Mouse (Mus musculus): ENCODE measurements at regions not wholly inside any gene's neighbourhood (a gene's known extent, or its start where the extent isn't known, plus 50 kb on each side); places are given as distances from the start of the nearest gene placed in this dataset.

DNA sequence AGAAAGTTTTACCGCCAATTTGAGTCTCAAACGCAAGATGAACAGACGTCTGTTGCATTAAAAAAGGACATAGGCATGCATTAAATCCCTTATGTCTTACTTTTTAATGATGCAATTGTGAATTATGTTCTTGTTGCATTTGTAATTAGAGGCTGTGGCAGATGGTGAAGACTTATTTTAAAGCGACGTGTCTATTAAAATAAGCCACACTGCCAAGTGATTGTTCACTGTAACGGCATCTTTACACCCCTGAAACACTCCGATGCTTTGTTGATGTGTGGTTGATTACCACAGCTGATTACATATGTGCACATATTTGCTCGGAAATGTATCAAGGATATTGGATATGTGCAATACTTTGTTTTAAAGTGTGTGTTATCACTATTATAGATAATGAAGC, 610.2 kb downstream of the Slc4a3 start:
- Histone ChIP-seq H3K4me1 (no peaks in the 10 kb centered on the region), H3K9me3 (no peaks in the 10 kb centered on the region), H3K27ac (no peak overlapping the region), H3K4me2 (no peak overlapping the region), H3K9ac (no peak overlapping the region), H3K27me3 (no peaks in the 10 kb centered on the region), H3K36me3 (no peaks in the 10 kb centered on the region), H3K4me3 (no peak overlapping the region)
- 79% methylated on average over 8 of the region's 8 CpGs for WGBS
- ATAC-seq (ENCODE audit: borderline replicate concordance, extremely low read depth, low FRiP score, low TSS enrichment): no peak

DNA sequence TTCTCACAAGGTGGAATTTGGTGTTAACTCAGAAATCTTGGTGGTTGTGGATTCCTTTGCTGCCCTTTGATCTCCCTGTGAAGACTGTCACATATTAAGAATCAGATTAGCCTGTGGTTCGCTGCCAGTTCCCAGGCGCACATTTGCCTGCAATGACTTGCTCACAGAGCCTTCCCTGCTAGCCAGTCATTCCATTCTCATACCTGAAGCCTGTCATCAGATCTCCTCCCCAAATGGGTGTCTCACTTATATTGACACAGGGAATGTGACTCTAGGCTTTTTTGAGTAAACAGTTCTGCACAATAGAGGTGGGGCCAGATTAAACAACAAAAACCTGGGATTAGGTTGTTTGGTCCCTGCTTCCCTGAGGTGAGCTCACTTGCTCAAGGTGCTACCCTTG, 621.4 kb downstream of the Slc4a3 start:
- H3K27ac ChIP-seq: no peak overlapping the region
- 49% methylated on average over 2 of the region's 2 CpGs for WGBS
- no peak overlapping the region for H3K4me2 ChIP-seq
- no peak for ATAC-seq (ENCODE audit: borderline replicate concordance, extremely low read depth, low FRiP score, low TSS enrichment)
- no peak overlapping the region for H3K9ac ChIP-seq
- H3K36me3 ChIP-seq: no peaks in the 10 kb centered on the region
- no peaks in the 10 kb centered on the region for H3K27me3 ChIP-seq
- no peaks in the 10 kb centered on the region for H3K9me3 ChIP-seq
- H3K4me3 ChIP-seq: no peak overlapping the region
- H3K4me1 ChIP-seq: no peaks in the 10 kb centered on the region

DNA sequence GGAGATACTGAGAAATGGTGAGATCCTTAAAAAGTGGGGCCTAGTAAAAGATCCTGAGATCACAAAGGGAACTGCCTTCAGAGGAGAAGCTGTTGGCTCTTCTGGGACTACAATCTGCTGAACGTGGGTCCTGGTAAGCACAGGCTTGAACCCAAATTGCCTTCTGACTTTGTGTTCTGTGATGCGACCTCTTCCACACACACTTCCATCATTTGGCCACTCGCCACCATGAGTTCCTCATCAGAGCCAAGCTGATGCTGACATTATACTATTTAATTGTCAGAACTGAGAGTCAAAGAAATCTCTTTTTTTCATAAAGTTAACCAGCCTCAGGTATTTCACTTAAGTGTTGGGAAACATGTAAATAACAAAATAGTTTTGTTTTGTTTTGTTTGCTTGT, 635.1 kb downstream of the Slc4a3 start:
- Histone ChIP-seq H3K9me3 (no peaks in the 10 kb centered on the region), H3K4me1 (no peaks in the 10 kb centered on the region), H3K36me3 (no peaks in the 10 kb centered on the region), H3K4me2 (no peak overlapping the region), H3K4me3 (no peak overlapping the region), H3K9ac (no peak overlapping the region), H3K27ac (no peak overlapping the region), H3K27me3 (no peaks in the 10 kb centered on the region)
- no peak for ATAC-seq (ENCODE audit: borderline replicate concordance, extremely low read depth, low FRiP score, low TSS enrichment)
- WGBS: 60% methylated on average over 3 of the region's 3 CpGs

DNA sequence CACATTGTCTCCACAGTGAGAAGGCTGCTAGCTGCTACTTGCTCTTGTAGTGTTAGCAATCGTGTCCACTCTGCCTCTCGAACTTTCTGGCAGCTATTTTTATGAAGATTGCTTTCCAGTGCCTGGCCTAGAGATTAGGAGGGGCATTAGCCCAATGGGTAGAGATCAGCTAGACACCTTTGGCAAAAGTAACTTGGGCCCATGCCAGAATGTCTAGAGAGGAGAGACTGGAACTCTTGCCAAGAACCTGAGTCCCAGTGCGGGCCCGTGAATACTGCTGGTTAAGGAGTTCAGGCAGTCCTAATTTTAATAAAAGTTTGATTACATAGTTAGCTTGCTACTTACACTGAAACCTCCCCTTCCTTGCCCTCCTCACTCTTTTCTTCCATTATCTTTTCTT, 648.8 kb downstream of the Slc4a3 start:
- no peaks in the 10 kb centered on the region for H3K36me3 ChIP-seq
- WGBS: 38% methylated on average over 4 of the region's 4 CpGs
- no peaks in the 10 kb centered on the region for H3K27me3 ChIP-seq
- H3K9ac ChIP-seq: no peak overlapping the region
- H3K9me3 ChIP-seq: no peaks in the 10 kb centered on the region
- no peaks in the 10 kb centered on the region; the same call in 1 of the 2 replicates for H3K4me1 ChIP-seq
- H3K4me3 ChIP-seq: no peak overlapping the region
- ATAC-seq (ENCODE audit: borderline replicate concordance, extremely low read depth, low FRiP score, low TSS enrichment): no peak
- H3K4me2 ChIP-seq: no peak overlapping the region
- H3K27ac ChIP-seq: no peak overlapping the region

DNA sequence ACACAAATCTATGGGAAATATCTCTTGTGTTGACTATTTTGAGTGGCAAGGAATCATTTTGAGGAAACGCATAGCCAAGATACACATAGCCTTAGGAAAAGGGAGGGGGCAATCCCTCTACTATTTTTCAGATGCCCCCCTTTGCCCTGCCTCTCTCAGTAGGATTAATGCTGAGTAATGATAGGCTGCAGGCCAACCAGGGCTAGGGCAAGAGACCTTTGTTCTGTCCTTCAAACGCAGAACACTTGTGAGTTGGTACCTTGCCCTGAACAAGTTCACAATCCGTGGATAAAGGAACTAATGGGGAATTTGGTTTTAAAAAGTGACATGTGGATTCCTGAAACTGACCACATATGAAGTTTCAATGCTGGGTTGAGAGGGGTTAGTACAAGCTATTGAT, 651.6 kb downstream of the Slc4a3 start:
- no peaks in the 10 kb centered on the region; the same call in 1 of the 2 replicates for H3K4me1 ChIP-seq
- ATAC-seq (ENCODE audit: borderline replicate concordance, extremely low read depth, low FRiP score, low TSS enrichment): no peak
- no peaks in the 10 kb centered on the region for H3K9me3 ChIP-seq
- no peak overlapping the region for H3K4me3 ChIP-seq
- 81% methylated on average over 3 of the region's 3 CpGs for WGBS
- no peaks in the 10 kb centered on the region for H3K36me3 ChIP-seq
- no peak overlapping the region for H3K27ac ChIP-seq
- no peak overlapping the region for H3K9ac ChIP-seq
- no peaks in the 10 kb centered on the region for H3K27me3 ChIP-seq
- H3K4me2 ChIP-seq: no peak overlapping the region

DNA sequence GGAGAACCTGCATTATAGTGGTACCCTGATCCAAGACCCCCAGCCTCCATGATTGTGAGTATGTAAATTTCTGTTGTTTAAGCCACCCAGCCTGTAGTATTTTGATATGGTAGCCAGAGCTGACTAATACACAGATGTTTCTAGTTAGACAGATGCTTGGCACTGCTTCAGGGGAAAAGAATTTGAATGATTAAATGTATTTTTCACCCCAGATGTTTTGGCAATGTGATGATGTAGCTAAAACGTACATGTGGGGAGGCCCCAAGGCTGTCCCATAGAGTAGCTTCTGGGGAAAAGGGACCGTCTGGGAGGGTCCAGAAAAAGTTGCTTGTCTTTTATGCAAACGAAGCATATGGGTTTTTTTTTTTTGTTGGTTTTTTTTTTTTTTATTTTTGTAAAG, 654.8 kb downstream of the Slc4a3 start:
- no peaks in the 10 kb centered on the region for H3K9me3 ChIP-seq
- no peak overlapping the region for H3K4me2 ChIP-seq
- H3K9ac ChIP-seq: no peak overlapping the region
- H3K36me3 ChIP-seq: no peaks in the 10 kb centered on the region
- H3K4me1 ChIP-seq: no peaks in the 10 kb centered on the region; the same call in 1 of the 2 replicates
- WGBS: 40% methylated on average over 3 of the region's 3 CpGs
- no peak overlapping the region for H3K27ac ChIP-seq
- H3K27me3 ChIP-seq: no peaks in the 10 kb centered on the region
- no peak for ATAC-seq (ENCODE audit: borderline replicate concordance, extremely low read depth, low FRiP score, low TSS enrichment)
- H3K4me3 ChIP-seq: no peak overlapping the region

DNA sequence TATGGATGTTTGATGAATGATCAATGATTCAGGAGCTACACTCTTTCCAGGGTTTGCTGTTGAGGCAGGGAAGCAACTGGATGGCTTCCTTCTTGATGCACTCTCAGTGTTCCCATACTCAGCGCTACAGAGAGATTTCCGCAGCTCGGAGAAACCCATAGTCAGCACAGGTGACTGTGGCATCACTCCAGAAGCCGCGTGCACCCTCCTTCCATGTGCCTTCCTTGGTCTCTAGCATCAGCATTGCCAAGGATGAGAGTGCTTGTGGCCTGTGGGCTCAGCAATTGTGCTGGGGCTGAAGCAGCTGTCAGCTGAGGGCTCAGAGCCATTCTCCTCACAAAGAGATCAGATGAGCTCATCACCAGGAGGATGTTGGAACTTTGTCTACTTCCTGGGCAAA, 666.4 kb downstream of the Slc4a3 start:
- no peak for ATAC-seq (ENCODE audit: borderline replicate concordance, extremely low read depth, low FRiP score, low TSS enrichment)
- H3K27me3 ChIP-seq: no peaks in the 10 kb centered on the region

DNA sequence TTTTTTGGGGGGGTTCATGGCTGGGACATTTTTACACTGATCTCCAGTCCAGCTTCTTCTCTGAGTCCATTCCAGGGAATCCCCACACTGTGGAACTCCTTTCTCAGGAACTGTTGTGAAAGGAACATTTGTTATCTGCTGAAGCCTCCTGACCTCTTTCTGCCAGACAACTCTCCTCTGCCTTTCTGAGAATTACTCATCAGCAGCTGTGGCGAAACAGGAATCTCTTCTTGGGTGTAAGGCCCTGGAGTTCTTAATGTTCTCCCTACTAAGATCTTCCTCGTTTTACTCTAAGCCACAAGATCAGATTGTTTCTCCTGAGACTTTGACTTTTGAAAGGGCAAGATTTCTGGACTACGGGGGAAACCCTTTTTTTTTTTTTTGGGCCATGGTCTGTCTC, 698.7 kb downstream of the Slc4a3 start:
- no peaks in the 10 kb centered on the region for H3K9me3 ChIP-seq
- no peak overlapping the region for H3K27ac ChIP-seq
- no peaks in the 10 kb centered on the region for H3K27me3 ChIP-seq
- no peaks in the 10 kb centered on the region for H3K36me3 ChIP-seq
- H3K4me3 ChIP-seq: no peak overlapping the region
- WGBS: 43% methylated on average over 3 of the region's 3 CpGs
- no peak overlapping the region for H3K9ac ChIP-seq
- ATAC-seq (ENCODE audit: borderline replicate concordance, extremely low read depth, low FRiP score, low TSS enrichment): no peak
- H3K4me2 ChIP-seq: no peak overlapping the region
- 0 out of 2 replicates have a peak, but pooled peaks cover 4% of the 10 kb centered on the region for H3K4me1 ChIP-seq

More for the DNA sequence above, 666.4 kb downstream of the Slc4a3 start:
- H3K36me3 ChIP-seq: no peaks in the 10 kb centered on the region
- H3K4me3 ChIP-seq: no peak overlapping the region
- H3K4me2 ChIP-seq: no peak overlapping the region
- no peaks in the 10 kb centered on the region for H3K4me1 ChIP-seq
- no peak overlapping the region for H3K27ac ChIP-seq
- no peaks in the 10 kb centered on the region for H3K9me3 ChIP-seq
- 95% methylated on average over 5 of the region's 5 CpGs for WGBS
- H3K9ac ChIP-seq: no peak overlapping the region

DNA sequence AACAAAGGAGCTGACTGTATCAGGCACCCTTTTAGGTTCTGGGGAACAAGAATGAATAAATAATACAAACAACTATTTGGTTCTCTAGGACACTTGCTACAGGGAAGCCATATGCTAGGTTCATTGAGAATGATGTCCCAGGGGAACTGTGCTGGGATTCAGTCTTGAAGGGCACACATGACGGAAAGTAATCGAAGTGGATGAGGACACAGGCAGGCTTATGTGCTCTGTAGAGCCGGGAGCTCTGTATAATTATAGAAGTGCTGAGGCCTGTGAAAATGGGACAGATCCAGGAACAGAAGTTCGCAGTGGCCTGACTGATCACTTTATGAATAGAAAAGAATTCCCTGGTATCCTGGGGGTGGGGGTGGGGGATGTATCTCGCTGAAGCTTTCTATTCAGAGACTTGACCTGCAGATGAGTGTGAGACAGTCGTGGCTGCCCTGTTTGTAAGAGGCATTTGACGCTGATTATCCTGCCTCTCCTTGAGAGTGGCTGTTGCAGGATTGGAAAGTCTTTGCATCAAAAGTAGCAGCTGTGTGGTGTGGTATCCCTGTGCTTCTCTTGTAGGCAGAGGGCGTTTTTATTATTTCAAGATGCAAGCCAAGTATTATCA, 700.2 kb downstream of the Slc4a3 start:
- H3K4me3 ChIP-seq: no peak overlapping the region
- 0 out of 2 replicates have a peak, but pooled peaks cover 4% of the 10 kb centered on the region for H3K4me1 ChIP-seq
- no peaks in the 10 kb centered on the region for H3K36me3 ChIP-seq
- no peak for ATAC-seq (ENCODE audit: borderline replicate concordance, extremely low read depth, low FRiP score, low TSS enrichment)
- H3K27ac ChIP-seq: no peak overlapping the region
- no peaks in the 10 kb centered on the region for H3K27me3 ChIP-seq
- H3K4me2 ChIP-seq: no peak overlapping the region
- H3K9ac ChIP-seq: no peak overlapping the region
- 47% methylated on average over 8 of the region's 8 CpGs for WGBS
- H3K9me3 ChIP-seq: no peaks in the 10 kb centered on the region

DNA sequence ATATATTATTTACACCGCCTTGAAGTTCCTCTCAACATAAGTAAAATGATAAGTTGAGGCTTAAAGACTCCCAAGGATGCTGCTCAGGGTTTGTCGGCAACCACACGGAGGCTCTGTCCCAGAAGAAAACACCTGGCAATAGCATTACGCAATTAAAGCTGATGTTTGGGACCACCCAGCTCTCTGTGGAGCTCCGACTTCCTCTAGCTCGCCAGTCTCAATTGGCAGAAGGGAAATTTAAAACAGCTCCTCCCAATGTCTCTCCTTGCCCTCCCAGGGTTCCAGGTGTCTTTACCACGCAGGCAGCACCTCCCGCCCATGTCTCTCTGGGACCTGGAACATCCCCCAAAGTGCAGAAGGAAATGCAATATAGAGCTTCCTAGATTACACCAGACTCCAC, 701.1 kb downstream of the Slc4a3 start:
- Histone ChIP-seq H3K27me3 (no peaks in the 10 kb centered on the region), H3K9me3 (no peaks in the 10 kb centered on the region), H3K9ac (no peak overlapping the region), H3K4me3 (no peak overlapping the region), H3K4me1 (0 out of 2 replicates have a peak, but pooled peaks cover 4% of the 10 kb centered on the region), H3K27ac (no peak overlapping the region), H3K36me3 (no peaks in the 10 kb centered on the region), H3K4me2 (no peak overlapping the region)
- ATAC-seq (ENCODE audit: borderline replicate concordance, extremely low read depth, low FRiP score, low TSS enrichment): no peak
- WGBS: 56% methylated on average over 8 of the region's 8 CpGs

DNA sequence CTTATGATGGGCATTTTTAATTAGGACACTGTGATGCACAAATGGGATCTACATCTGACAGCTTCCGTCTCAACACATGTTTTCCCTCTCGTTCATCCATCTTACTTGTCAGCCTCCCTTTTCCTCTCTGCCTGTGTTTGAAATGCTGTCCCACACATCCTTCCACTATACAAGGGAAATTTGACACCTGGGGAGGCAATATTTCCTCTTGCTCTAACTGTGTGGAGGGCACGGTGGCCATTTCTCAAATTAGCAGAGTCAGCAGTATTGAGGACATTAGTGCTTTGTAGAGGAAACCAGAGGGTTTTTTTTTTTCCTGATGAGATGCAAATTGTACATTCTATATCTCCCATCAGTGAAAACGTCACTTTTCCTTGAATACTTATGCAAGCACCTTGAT, 712.2 kb downstream of the Slc4a3 start:
- no peak for ATAC-seq (ENCODE audit: borderline replicate concordance, extremely low read depth, low FRiP score, low TSS enrichment)
- 32% methylated on average over 4 of the region's 4 CpGs for WGBS
- Histone ChIP-seq H3K36me3 (no peaks in the 10 kb centered on the region), H3K4me2 (no peak overlapping the region), H3K27ac (no peak overlapping the region), H3K4me3 (no peak overlapping the region), H3K4me1 (no peaks in the 10 kb centered on the region), H3K9me3 (no peaks in the 10 kb centered on the region), H3K27me3 (no peaks in the 10 kb centered on the region), H3K9ac (no peak overlapping the region)

DNA sequence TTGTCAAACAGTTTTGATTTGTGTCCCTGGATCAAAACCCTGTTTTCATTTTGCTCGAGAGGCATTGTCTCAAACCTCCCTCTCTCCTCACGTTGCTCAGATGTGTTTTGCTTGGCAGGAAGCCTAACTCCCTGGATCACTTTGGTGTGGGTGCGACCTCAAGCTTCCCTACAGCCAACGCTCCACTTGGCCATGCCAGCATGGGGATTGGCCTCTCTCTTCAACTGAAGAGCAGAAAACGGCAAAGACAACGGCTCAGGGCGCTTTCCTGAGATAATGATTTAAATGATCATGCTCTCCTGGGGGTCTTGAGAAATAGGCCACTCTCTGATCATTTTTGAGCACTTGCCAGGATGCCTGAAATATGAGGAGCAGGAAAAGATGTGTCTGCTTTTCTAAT, 730.1 kb downstream of the Slc4a3 start:
- peak overlapping the region; percentile 5; the same call in 1 of the 2 replicates for H3K4me2 ChIP-seq
- peaks cover 5% of the 10 kb centered on the region for H3K4me1 ChIP-seq
- H3K27ac ChIP-seq: no peak overlapping the region
- ATAC-seq (ENCODE audit: borderline replicate concordance, extremely low read depth, low FRiP score, low TSS enrichment): no peak
- H3K36me3 ChIP-seq: no peaks in the 10 kb centered on the region
- 20% methylated on average over 7 of the region's 7 CpGs for WGBS
- no peak overlapping the region for H3K9ac ChIP-seq
- H3K27me3 ChIP-seq: no peaks in the 10 kb centered on the region
- no peaks in the 10 kb centered on the region for H3K9me3 ChIP-seq
- H3K4me3 ChIP-seq: no peak overlapping the region

DNA sequence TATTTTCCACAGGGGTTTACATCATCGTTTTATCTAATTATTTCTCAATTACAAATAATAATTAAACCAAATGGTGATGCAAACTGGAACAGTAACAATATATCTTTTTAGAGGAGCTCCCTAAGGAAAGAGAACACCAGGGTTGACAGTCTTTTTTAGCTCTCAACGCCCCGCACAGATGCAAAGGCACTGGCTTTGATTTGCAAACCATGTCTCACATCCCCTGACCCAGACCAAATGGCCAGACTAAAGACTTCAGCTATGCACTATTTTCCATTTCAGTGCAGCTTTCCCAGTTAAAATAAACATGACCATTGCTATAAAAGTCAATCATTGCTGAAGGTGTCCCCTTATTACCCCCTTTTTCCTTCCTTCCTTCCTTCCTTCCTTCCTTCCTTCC, 730.6 kb downstream of the Slc4a3 start:
- WGBS: 36% methylated on average over 3 of the region's 3 CpGs
- H3K4me3 ChIP-seq: no peak overlapping the region
- no peak overlapping the region for H3K27ac ChIP-seq
- no peaks in the 10 kb centered on the region for H3K36me3 ChIP-seq
- H3K9ac ChIP-seq: no peak overlapping the region
- no peaks in the 10 kb centered on the region for H3K9me3 ChIP-seq
- no peak for ATAC-seq (ENCODE audit: borderline replicate concordance, extremely low read depth, low FRiP score, low TSS enrichment)
- H3K27me3 ChIP-seq: no peaks in the 10 kb centered on the region
- peaks cover 5% of the 10 kb centered on the region for H3K4me1 ChIP-seq
- H3K4me2 ChIP-seq: no peak overlapping the region

Measured in lung, embryonic 15.5 days (tissue).